Mouse (Mus musculus) heart, embryonic 11.5 days (tissue): ENCODE data around the gene Grk4. TPM values are rescaled to one million over a fixed set of nuclear protein-coding genes. Genes with fewer than 3 reads are reported as not detected.

Source experiments
- ATAC-seq: fragments of 200-750 bp; cut with Nextera tagmentation; replicated peaks from 2 replicates; pipeline ENCODE4 v1.8.0; 2017; ENCODE audit warnings: moderate library complexity; ENCODE audit not compliant: insufficient number of reproducible peaks, low FRiP score, low TSS enrichment
- H3K27ac ChIP-seq: fragments of 300-500 bp; sonication (generic); 2 replicates; pipeline ENCODE4 v1.5.1; 2014; ENCODE audit warnings: mild to moderate bottlenecking, low read depth, low read length
- H3K27me3 ChIP-seq: fragments of 300-500 bp; sonication (generic); 2 replicates; pipeline ENCODE4 v1.6.1; 2014; ENCODE audit warnings: mild to moderate bottlenecking, low read length, mixed read lengths; ENCODE audit not compliant: control insufficient read depth, insufficient read depth
- H3K36me3 ChIP-seq: fragments of 300-500 bp; sonication (generic); 2 replicates; pipeline ENCODE4 v1.6.1; 2014; ENCODE audit warnings: mild to moderate bottlenecking, low read length, moderate library complexity, mixed read lengths; ENCODE audit not compliant: control insufficient read depth, insufficient read depth
- H3K4me1 ChIP-seq: fragments of 300-500 bp; sonication (generic); 2 replicates; pipeline ENCODE4 v1.6.1; 2014; ENCODE audit warnings: low read length; ENCODE audit not compliant: control insufficient read depth, insufficient read depth
- H3K4me2 ChIP-seq: fragments of 300-500 bp; sonication (generic); 2 replicates; pipeline ENCODE4 v1.6.1; 2014; ENCODE audit warnings: mild to moderate bottlenecking, moderate library complexity
- H3K4me3 ChIP-seq: fragments of 300-500 bp; sonication (generic); 2 replicates; pipeline ENCODE4 v1.5.1; 2014; ENCODE audit warnings: low read depth, low read length
- H3K9ac ChIP-seq: fragments of 300-500 bp; sonication (generic); 2 replicates; pipeline ENCODE4 v1.6.1; 2014; ENCODE audit warnings: mild to moderate bottlenecking, low read depth, low read length, moderate library complexity
- H3K9me3 ChIP-seq: fragments of 300-500 bp; sonication (generic); replicated peaks from 2 replicates; pipeline ENCODE4 v1.6.1; 2016; ENCODE audit warnings: low read length; ENCODE audit not compliant: control insufficient read depth
- WGBS: fragments of 180-500 bp; shearing (Covaris S2); extraction: QIAGEN DNeasy Blood & Tissue Kit; methylation state at CpG from one replicate; pipeline ENCODE4 v1.1.7; 2014; ENCODE audit not compliant: insufficient replicate concordance; 5-methylcytosine and 5-hydroxymethylcytosine counted together
- polyA plus RNA-seq: library from polyadenylated mRNA; unstranded; fragments of >200 nt; fragmentation: Nextera tagmentation; extraction: Ambion mirVana; gene quantifications from 2 replicates; pipeline ENCODE4 v1.2.1, GENCODE M21; 2014

Grk4 gene
- polyA plus RNA-seq: 1.0 and 1.3 TPM in 2 replicates

DNA sequence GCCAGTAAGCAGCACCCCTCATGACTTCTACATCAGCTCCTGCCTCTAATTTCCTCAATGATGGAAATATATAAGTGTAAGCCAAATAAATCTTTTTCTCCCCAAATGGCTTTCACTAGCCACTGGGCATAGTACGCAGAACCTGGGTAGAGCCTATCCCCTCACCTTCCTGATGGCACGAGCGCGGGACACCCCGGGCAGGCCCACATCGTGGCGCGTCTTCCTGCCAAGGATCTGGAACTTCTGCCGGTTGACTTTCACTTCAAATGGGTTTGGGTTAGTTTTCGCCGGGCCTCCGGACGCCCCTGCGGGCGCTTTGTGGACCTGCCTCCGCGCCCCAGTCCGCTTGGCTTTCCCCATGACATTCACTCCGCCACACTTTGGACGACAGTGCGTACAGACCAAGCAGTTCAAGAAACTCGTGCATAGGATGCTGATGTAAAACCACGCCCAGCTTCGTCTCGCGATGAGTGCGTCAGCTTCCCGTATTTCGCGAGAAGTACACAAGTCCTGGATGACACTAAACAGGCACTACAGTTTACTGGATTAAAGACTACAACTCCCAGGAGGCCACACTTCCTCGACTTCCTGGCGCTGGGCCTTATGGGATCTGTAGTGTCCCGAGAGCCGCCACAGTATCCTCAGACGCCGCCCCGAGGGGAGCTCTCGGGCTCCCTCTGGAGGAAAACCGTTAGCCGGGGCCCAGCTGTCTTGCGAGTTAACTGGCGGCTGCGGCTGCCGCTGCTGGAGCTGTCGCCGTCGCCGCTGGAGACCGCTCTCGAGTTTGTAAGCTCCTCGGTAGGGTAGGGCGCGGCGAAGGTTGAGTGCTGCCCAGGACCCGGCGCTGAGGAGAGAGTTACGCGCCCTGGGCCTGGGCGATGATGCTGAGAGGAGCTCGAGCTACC, at the start of gene Grk4, which contains the start of gene Nop14:
Grk4 (plus strand) TSS at position 694 of the 905 bp plus-strand sequence.
Nop14 (minus strand) TSS at position 463 of the 905 bp plus-strand sequence.
- under 1% methylated on average over 60 of the region's 60 CpGs for WGBS

GRCm38 (mm10) chr5:34632996-34633395, 27.2 kb upstream of the Grk4 start:
- no peak for ATAC-seq
- Histone ChIP-seq H3K9me3 (no peaks in the 10 kb centered on the region), H3K27ac (no peak overlapping the region), H3K36me3 (peaks cover 39% of the 10 kb centered on the region), H3K4me1 (peaks cover 6% of the 10 kb centered on the region), H3K4me3 (no peak overlapping the region), H3K27me3 (no peaks in the 10 kb centered on the region), H3K9ac (no peak overlapping the region), H3K4me2 (no peak overlapping the region)
- 87% methylated on average over 2 of the region's 2 CpGs for WGBS

More for the DNA sequence above, at the start of gene Grk4, which contains the start of gene Nop14:
- Histone ChIP-seq H3K4me2 (peak within 1 kb of the TSS; percentile 78), H3K4me3 (peak within 1 kb of the TSS; percentile 71), H3K4me1 (peaks cover 2% of the 10 kb centered on the region; the same call in 1 of the 2 replicates), H3K9me3 (no peaks in the 10 kb centered on the region), H3K27ac (peak within 1 kb of the TSS; percentile 94), H3K36me3 (peaks cover 10% of the 10 kb centered on the region), H3K9ac (peak within 1 kb of the TSS; percentile 84), H3K27me3 (no peaks in the 10 kb centered on the region)
- peak; percentile 99 for ATAC-seq

DNA sequence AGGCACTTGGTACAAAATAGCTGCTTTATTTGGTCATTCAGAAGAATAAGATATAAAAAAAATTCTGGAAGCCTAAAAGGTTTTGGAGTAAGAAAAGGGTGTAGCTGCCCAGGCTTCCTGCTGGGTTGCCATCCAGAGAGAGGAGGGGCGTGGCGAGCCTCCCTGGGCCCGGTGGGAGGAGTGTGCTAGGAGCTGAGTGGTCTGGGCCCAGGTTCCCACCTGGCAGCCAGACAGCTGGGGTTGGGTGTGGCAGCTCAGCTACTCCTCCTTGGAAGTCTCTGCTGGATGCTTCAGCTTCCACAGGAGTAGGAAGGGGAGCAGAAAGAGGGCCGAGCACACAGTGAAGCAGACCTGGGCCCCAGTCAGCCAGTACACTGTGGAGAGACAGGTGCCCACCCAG, 26.5 kb upstream of the Grk4 start:
- 76% methylated on average over 4 of the region's 4 CpGs for WGBS
- H3K4me1 ChIP-seq: peaks cover 6% of the 10 kb centered on the region
- no peaks in the 10 kb centered on the region for H3K27me3 ChIP-seq
- no peaks in the 10 kb centered on the region for H3K9me3 ChIP-seq
- H3K36me3 ChIP-seq: peaks cover 34% of the 10 kb centered on the region
- no peak overlapping the region for H3K27ac ChIP-seq
- no peak overlapping the region for H3K4me3 ChIP-seq
- no peak for ATAC-seq
- H3K4me2 ChIP-seq: no peak overlapping the region
- H3K9ac ChIP-seq: no peak overlapping the region

DNA sequence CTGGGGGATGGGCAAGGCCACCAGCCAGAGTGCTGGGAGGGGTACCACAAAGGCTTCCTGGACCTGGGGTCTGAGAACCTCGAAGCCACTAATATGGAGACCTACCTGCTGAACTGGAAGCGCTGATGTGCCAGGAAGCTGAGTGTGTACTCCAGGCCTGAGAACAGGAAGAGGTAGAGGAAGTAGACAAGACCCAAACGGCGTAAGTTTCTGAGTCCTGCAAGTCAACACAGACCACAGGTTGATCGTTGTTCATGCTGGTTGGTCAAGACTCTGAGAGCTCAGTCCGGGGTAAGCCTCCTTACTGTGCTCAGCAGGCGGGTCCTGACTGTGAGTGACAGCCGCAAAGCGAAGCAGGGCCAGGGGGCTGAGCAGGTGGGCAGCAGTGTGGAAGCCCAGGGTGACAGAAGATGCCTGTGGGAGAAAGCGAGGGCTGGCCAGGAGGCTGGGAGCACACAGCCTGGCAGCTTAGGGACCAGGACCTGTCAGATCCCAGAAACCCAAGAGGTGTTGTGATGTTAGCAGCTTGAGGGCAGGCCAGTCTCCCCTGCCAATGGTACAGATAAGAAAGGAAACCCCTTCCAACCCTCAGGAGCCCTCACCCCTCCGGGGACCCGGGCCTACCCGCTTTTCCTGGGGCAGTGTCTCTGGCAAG, 25.3 kb upstream of the Grk4 start:
- Histone ChIP-seq H3K4me2 (no peak overlapping the region), H3K4me1 (peaks cover 6% of the 10 kb centered on the region), H3K27ac (no peak overlapping the region), H3K27me3 (no peaks in the 10 kb centered on the region), H3K36me3 (peaks cover 28% of the 10 kb centered on the region), H3K9ac (no peak overlapping the region), H3K4me3 (no peak overlapping the region), H3K9me3 (no peaks in the 10 kb centered on the region)
- ATAC-seq: no peak
- 87% methylated on average over 13 of the region's 13 CpGs for WGBS

- peak overlapping the region; percentile 87; the same call in 1 of the 2 replicates for H3K27ac ChIP-seq
- H3K9ac ChIP-seq: peak overlapping the region; percentile 87; the same call in 1 of the 2 replicates
- peak overlapping the region; percentile 97 for H3K4me2 ChIP-seq
- H3K4me3 ChIP-seq: peak overlapping the region; percentile 70
- H3K36me3 ChIP-seq: peaks cover 21% of the 10 kb centered on the region
- no peak for ATAC-seq
- H3K27me3 ChIP-seq: no peaks in the 10 kb centered on the region
- peaks cover 6% of the 10 kb centered on the region for H3K4me1 ChIP-seq
- H3K9me3 ChIP-seq: no peaks in the 10 kb centered on the region
- 58% methylated on average over 10 of the region's 10 CpGs for WGBS
Observed at GRCm38 (mm10) chr5:34635665-34636192, 24.4 kb upstream of the Grk4 start.

DNA sequence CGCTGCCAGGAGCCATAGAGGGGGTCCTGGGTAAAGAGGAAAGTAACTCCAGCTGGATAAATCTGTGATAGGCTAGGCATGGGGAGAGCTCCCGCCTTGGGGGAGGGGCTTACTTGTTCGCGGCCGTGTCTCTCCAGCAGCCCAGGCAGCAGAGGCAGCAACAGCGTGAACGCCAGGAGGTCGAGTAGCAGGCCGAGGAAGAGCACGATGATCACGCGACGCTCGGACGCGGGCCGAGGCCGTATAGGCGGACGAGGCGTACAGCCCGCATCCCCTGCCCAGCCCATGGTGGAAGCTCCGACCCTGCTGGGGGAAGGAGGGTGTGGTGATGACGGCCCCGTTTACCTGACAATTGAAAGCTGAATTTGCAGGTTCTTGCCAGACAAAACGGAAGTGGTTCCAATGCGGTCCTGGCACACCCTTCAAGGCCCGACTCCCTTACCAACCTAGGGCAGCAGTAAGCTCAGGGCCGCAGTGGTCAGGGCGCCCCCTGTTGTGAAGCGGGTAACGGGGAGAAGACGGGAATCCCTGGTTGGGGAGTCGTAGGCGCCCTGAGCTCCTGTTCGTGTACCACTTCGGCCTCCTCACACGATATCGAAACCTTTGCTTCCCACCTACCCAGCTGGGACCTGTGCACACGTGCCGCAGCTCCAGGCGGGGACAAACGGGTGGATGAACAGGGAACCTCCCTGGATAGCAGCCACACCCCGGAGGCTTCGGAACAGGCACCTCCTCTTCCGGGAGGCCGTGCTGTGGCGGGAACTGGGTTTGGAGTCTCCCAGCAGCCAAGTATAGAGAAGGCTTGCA, 23.5 kb upstream of the Grk4 start, which contains the start of gene Mfsd10:
Mfsd10 (minus strand) TSS at position 732 of the 807 bp plus-strand sequence.
- Histone ChIP-seq H3K27me3 (no peaks in the 10 kb centered on the region), H3K9me3 (no peaks in the 10 kb centered on the region), H3K9ac (peak within 1 kb of the TSS; percentile 87), H3K4me2 (peak within 1 kb of the TSS; percentile 97), H3K4me3 (peak within 1 kb of the TSS; percentile 70), H3K36me3 (peaks cover 21% of the 10 kb centered on the region), H3K27ac (peak within 1 kb of the TSS; percentile 87), H3K4me1 (peaks cover 6% of the 10 kb centered on the region)
- peak; percentile 78 for ATAC-seq
- WGBS: under 1% methylated on average over 48 of the region's 48 CpGs

GRCm38 (mm10) chr5:34637591-34638156, 22.5 kb upstream of the Grk4 start:
- Histone ChIP-seq H3K9me3 (no peaks in the 10 kb centered on the region), H3K36me3 (peaks cover 20% of the 10 kb centered on the region), H3K27me3 (no peaks in the 10 kb centered on the region), H3K4me1 (peaks cover 6% of the 10 kb centered on the region), H3K9ac (peak overlapping the region; percentile 87), H3K4me3 (0 out of 2 replicates have a peak overlapping the region, but pooled peaks have one; percentile 70), H3K27ac (peak overlapping the region; percentile 87), H3K4me2 (peak overlapping the region; percentile 97)
- 78% methylated on average over 7 of the region's 7 CpGs for WGBS
- no peak for ATAC-seq
